Mouse (Mus musculus) liver, embryonic 15.5 days (tissue): ENCODE measurements around the gene Chst3. TPM values are rescaled to one million over a fixed set of nuclear protein-coding genes. Genes with fewer than 3 reads are reported as not detected.
"Not testable (repeated sequence)": the region's sequence is repeated elsewhere in the genome, so short reads cannot be mapped to it uniquely, and the experiment has no call there.

Source experiments
- ATAC-seq: fragments of 200-750 bp; cut with Nextera tagmentation; 2 replicates; pipeline ENCODE4 v1.8.0; 2017; ENCODE audit warnings: moderate number of reproducible peaks, mild to moderate bottlenecking, moderate library complexity; ENCODE audit not compliant: insufficient read depth
- H3K27ac ChIP-seq: fragments of 300-500 bp; sonication (generic); replicated peaks from 2 replicates; pipeline ENCODE4 v1.5.1; 2015; ENCODE audit warnings: mild to moderate bottlenecking, inconsistent platforms
- H3K27me3 ChIP-seq: fragments of 300-500 bp; sonication (generic); 2 replicates; pipeline ENCODE4 v1.6.1; 2015; ENCODE audit warnings: mild to moderate bottlenecking, inconsistent platforms
- H3K36me3 ChIP-seq: fragments of 300-500 bp; sonication (generic); replicated peaks from 2 replicates; pipeline ENCODE4 v1.6.1; 2015; ENCODE audit warnings: moderate library complexity, mild to moderate bottlenecking, inconsistent platforms
- H3K4me1 ChIP-seq: fragments of 300-500 bp; sonication (generic); replicated peaks from 2 replicates; pipeline ENCODE4 v1.6.1; 2015; ENCODE audit warnings: inconsistent platforms
- H3K4me2 ChIP-seq: fragments of 300-500 bp; sonication (generic); 2 replicates; pipeline ENCODE4 v1.6.1; 2015; ENCODE audit warnings: moderate library complexity, mild to moderate bottlenecking, inconsistent platforms
- H3K4me3 ChIP-seq: fragments of 300-500 bp; sonication (generic); replicated peaks from 2 replicates; pipeline ENCODE4 v1.5.1; 2015; ENCODE audit warnings: mild to moderate bottlenecking, inconsistent platforms
- H3K9ac ChIP-seq: fragments of 300-500 bp; sonication (generic); 2 replicates; pipeline ENCODE4 v1.6.1; 2015; ENCODE audit warnings: moderate library complexity, mild to moderate bottlenecking, inconsistent platforms
- H3K9me3 ChIP-seq: fragments of 300-500 bp; sonication (generic); replicated peaks from 2 replicates; pipeline ENCODE4 v1.6.1; 2016; ENCODE audit warnings: inconsistent platforms
- WGBS: fragments of 180-500 bp; shearing (Covaris S2); methylation state at CpG from one replicate; pipeline ENCODE4 v1.1.7; 2015; ENCODE audit warnings: mixed read lengths; ENCODE audit not compliant: insufficient replicate concordance; 5-methylcytosine and 5-hydroxymethylcytosine counted together
- polyA plus RNA-seq: library from polyadenylated mRNA; unstranded; fragments of >200 nt; fragmentation: Nextera tagmentation; extraction: Ambion mirVana; gene quantifications from 2 replicates; pipeline ENCODE4 v1.2.1, GENCODE M21; 2015

Gene Chst3
- polyA plus RNA-seq, 1 experiment from 2014 or later, result 0.14 TPM

- 0 out of 2 replicates have a peak, but pooled peaks cover under 1% of the 10 kb centered on the region for H3K27me3 ChIP-seq
- no peak overlapping the region for H3K4me3 ChIP-seq
- no peak for ATAC-seq
- WGBS, result 72% methylated on average over 5 of the region's 5 CpGs
- no peaks in the 10 kb centered on the region for H3K9me3 ChIP-seq
- no peaks in the 10 kb centered on the region for H3K4me1 ChIP-seq
- no peak overlapping the region for H3K4me2 ChIP-seq
- no peaks in the 10 kb centered on the region for H3K36me3 ChIP-seq
- H3K27ac ChIP-seq, result no peak overlapping the region
- H3K9ac ChIP-seq, result no peak overlapping the region
Measured at GRCm38 (mm10) chr10:60171368-60171767, 47.7 kb downstream of the Chst3 start.

DNA sequence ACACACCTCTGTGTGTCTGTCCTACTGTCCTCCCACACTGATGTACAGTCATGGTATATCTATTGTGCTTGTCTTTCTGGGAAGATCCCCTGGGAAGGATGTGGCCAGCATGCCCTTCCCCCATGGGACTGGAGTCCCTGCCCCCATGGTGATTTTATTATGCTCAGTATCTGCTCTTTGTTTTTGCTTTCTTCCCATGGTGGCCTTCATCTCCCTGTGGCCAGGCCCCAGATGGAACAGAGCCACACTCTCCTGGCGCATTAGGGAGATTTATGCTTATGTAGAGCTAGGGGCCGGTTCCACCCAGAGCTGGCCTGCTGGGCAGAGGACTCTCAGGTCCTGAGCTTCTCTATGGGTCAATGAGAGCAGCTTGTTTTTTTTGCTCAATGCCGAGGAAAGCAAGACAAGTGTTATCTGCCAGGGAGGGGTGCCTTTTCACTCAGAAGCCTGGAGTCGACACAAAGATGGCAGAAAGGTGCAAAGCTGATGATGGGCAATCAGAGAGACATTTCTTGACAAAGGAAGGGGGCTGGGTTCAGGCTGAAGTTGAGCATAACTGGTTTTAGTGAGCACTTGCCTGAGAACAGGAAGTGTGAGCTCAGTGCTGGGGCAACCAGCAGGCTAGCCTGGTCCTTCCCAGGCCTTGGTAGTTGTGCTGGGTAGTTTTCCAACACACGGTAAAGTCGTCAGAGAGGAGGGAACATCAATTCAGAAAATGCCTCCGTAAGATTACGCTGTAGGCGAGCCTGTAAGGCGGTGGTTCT lies 48.6 kb downstream of the Chst3 start:
- no peak for ATAC-seq
- no peak overlapping the region for H3K27ac ChIP-seq
- H3K4me3 ChIP-seq, result no peak overlapping the region
- no peak overlapping the region for H3K9ac ChIP-seq
- H3K36me3 ChIP-seq, result no peaks in the 10 kb centered on the region
- WGBS, result 59% methylated on average over 10 of the region's 10 CpGs
- H3K27me3 ChIP-seq, result 0 out of 2 replicates have a peak, but pooled peaks cover 5% of the 10 kb centered on the region
- H3K4me2 ChIP-seq, result no peak overlapping the region
- no peaks in the 10 kb centered on the region for H3K4me1 ChIP-seq
- no peaks in the 10 kb centered on the region for H3K9me3 ChIP-seq

- Histone ChIP-seq H3K9me3 (no peaks in the 10 kb centered on the region), H3K4me1 (no peaks in the 10 kb centered on the region), H3K27ac (no peak overlapping the region), H3K4me3 (no peak overlapping the region), H3K36me3 (no peaks in the 10 kb centered on the region), H3K9ac (no peak overlapping the region), H3K27me3 (0 out of 2 replicates have a peak, but pooled peaks cover 5% of the 10 kb centered on the region), H3K4me2 (no peak overlapping the region)
- ATAC-seq, result no peak
- 46% methylated on average over 3 of the region's 3 CpGs for WGBS
Measured at GRCm38 (mm10) chr10:60168960-60169359, 50.1 kb downstream of the Chst3 start.

- Histone ChIP-seq H3K4me3 (no peak overlapping the region), H3K27ac (no peak overlapping the region), H3K4me1 (no peaks in the 10 kb centered on the region), H3K36me3 (no peaks in the 10 kb centered on the region), H3K9ac (no peak overlapping the region), H3K4me2 (no peak overlapping the region), H3K27me3 (0 out of 2 replicates have a peak, but pooled peaks cover 5% of the 10 kb centered on the region), H3K9me3 (no peaks in the 10 kb centered on the region)
- 31% methylated on average over 2 of the region's 2 CpGs for WGBS
- no peak for ATAC-seq
Measured at GRCm38 (mm10) chr10:60168306-60168705, 50.8 kb downstream of the Chst3 start.

DNA sequence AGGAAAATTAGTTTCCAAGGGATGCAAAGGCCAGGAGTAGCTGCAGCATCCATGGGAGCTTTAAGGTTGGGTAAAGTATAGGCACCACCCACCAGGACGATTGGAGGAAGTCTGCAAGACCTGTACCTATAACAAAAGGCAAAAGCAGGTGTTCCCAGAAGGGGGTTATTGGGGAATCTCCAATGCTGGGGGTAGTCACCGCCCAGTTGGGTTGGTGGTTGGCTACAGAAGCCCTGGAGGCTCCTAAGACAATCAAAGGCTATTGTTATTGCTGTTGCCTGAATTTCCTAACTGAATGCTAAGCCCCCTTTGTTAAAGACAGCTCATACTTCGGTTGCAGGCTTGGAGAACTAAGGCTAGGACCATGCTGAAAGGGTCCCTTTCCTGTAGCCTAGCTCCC lies 53.0 kb downstream of the Chst3 start:
- WGBS, result 23% methylated on average over 3 of the region's 3 CpGs
- Histone ChIP-seq H3K9me3 (no peaks in the 10 kb centered on the region), H3K27me3 (0 out of 2 replicates have a peak, but pooled peaks cover 5% of the 10 kb centered on the region), H3K4me2 (no peak overlapping the region), H3K4me1 (no peaks in the 10 kb centered on the region), H3K4me3 (no peak overlapping the region), H3K27ac (no peak overlapping the region), H3K36me3 (no peaks in the 10 kb centered on the region), H3K9ac (no peak overlapping the region)
- no peak for ATAC-seq

GRCm38 (mm10) chr10:60164869-60165268 lies 54.2 kb downstream of the Chst3 start:
- Histone ChIP-seq H3K4me3 (no peak overlapping the region), H3K9ac (no peak overlapping the region), H3K36me3 (no peaks in the 10 kb centered on the region), H3K27ac (no peak overlapping the region), H3K4me2 (no peak overlapping the region), H3K4me1 (no peaks in the 10 kb centered on the region), H3K27me3 (0 out of 2 replicates have a peak, but pooled peaks cover 5% of the 10 kb centered on the region), H3K9me3 (no peaks in the 10 kb centered on the region)
- ATAC-seq, result no peak
- 59% methylated on average over 1 of the region's 1 CpGs for WGBS

GRCm38 (mm10) chr10:60162973-60163255 lies 56.1 kb downstream of the Chst3 start:
- H3K9me3 ChIP-seq, result no peaks in the 10 kb centered on the region
- no peak overlapping the region for H3K4me3 ChIP-seq
- 71% methylated on average over 6 of the region's 6 CpGs for WGBS
- no peak overlapping the region for H3K9ac ChIP-seq
- H3K36me3 ChIP-seq, result no peaks in the 10 kb centered on the region
- H3K27ac ChIP-seq, result no peak overlapping the region
- 0 out of 2 replicates have a peak, but pooled peaks cover 5% of the 10 kb centered on the region for H3K27me3 ChIP-seq
- H3K4me1 ChIP-seq, result no peaks in the 10 kb centered on the region
- ATAC-seq, result no peak
- no peak overlapping the region for H3K4me2 ChIP-seq

DNA sequence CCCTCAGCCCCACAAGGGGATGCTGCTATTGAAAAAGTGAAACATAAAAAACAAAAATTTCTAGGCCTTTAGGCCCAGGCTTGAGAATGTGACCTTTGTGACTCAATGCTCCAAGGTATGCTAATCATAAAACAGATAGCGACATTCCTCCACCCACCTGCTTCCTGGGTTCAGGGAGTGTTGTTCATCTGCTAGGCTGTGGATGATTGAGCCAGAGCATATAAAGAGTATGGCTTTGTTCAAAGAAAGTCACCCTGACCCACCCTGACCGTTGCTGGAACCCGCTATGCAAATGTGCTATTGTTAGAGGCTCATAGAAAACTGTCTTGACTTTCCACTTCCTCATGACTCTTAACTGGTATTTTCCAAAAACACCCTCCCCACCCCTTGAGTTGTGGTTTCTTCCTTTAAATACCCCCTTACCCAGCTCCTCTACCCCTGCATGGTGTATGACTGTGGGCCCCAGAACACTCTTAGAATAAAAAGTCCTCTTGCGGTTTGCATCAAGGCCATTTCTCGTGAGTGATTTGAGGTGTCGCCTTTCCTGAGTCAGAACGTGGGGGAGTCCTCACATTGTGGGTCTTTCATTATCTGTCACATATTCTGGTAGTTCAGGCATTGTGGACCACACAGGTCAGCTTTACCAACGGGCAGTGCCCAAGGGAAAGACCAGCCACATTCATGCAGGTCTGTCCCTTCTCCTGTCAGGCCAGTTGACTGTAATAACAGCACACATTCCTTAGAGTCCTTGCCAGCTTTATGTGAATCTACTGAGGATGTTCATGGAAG lies 56.7 kb downstream of the Chst3 start:
- H3K9ac ChIP-seq, H3K4me2 ChIP-seq, H3K27ac ChIP-seq, H3K4me3 ChIP-seq, H3K9me3 ChIP-seq, ATAC-seq, H3K4me1 ChIP-seq, H3K36me3 ChIP-seq, H3K27me3 ChIP-seq: not testable (repeated sequence)
- 66% methylated on average over 8 of the region's 8 CpGs for WGBS

- not testable (repeated sequence) for H3K4me2 ChIP-seq, H3K9me3 ChIP-seq, ATAC-seq, H3K27ac ChIP-seq, H3K4me1 ChIP-seq, H3K9ac ChIP-seq, H3K4me3 ChIP-seq, H3K27me3 ChIP-seq, H3K36me3 ChIP-seq
- WGBS, result 43% methylated on average over 3 of the region's 3 CpGs
Measured at GRCm38 (mm10) chr10:60161397-60161796, 57.7 kb downstream of the Chst3 start.

- H3K9me3 ChIP-seq, result no peaks in the 10 kb centered on the region
- 57% methylated on average over 3 of the region's 3 CpGs for WGBS
- no peak overlapping the region for H3K4me2 ChIP-seq
- H3K27me3 ChIP-seq, result no peaks in the 10 kb centered on the region
- no peak overlapping the region for H3K9ac ChIP-seq
- no peaks in the 10 kb centered on the region for H3K36me3 ChIP-seq
- H3K4me1 ChIP-seq, result no peaks in the 10 kb centered on the region
- H3K4me3 ChIP-seq, result no peak overlapping the region
- ATAC-seq, result no peak
- H3K27ac ChIP-seq, result no peak overlapping the region
Measured at GRCm38 (mm10) chr10:60158144-60158543, 60.9 kb downstream of the Chst3 start.

GRCm38 (mm10) chr10:60156016-60156415 lies 63.0 kb downstream of the Chst3 start:
- Histone ChIP-seq H3K4me1 (no peaks in the 10 kb centered on the region), H3K9ac (no peak overlapping the region), H3K27me3 (no peaks in the 10 kb centered on the region), H3K4me3 (no peak overlapping the region), H3K4me2 (no peak overlapping the region), H3K36me3 (no peaks in the 10 kb centered on the region), H3K27ac (no peak overlapping the region), H3K9me3 (no peaks in the 10 kb centered on the region)
- ATAC-seq, result no peak
